Mouse (Mus musculus): ENCODE measurements around the gene Ankrd13c.
"Not testable (repeated sequence)": the region's sequence is repeated elsewhere in the genome, so short reads cannot be mapped to it uniquely, and the experiment has no call there.

Gene Ankrd13c

GRCm38 (mm10) chr3:157946843-157947358, at the start of gene Ankrd13c:
Gene Ankrd13c, plus strand, starts transcription at chr3:157947239.
- peak; percentile 92 for DNase-seq (ENCODE audit: low read depth, low spot score)

- no peak for DNase-seq (ENCODE audit: low read depth, low spot score)
These were observed 49.4 kb upstream of the Ankrd13c start for GRCm38 (mm10) chr3:157897645-157898044.

- DNase-seq (ENCODE audit: low read depth, low spot score) = no peak
These were observed 47.1 kb upstream of the Ankrd13c start for GRCm38 (mm10) chr3:157899986-157900385.

- DNase-seq (ENCODE audit: low read depth, low spot score) = no peak
These were observed 45.3 kb upstream of the Ankrd13c start for GRCm38 (mm10) chr3:157901721-157902120.

- no peak for DNase-seq (ENCODE audit: low read depth, low spot score)
These were observed 38.9 kb upstream of the Ankrd13c start for GRCm38 (mm10) chr3:157908166-157908565.

- no peak for DNase-seq (ENCODE audit: low read depth, low spot score)
These were observed 36.8 kb upstream of the Ankrd13c start for GRCm38 (mm10) chr3:157910262-157910661.

- DNase-seq (ENCODE audit: low read depth, low spot score) = no peak
These were observed 34.9 kb upstream of the Ankrd13c start for GRCm38 (mm10) chr3:157912155-157912554.

- no peak for DNase-seq (ENCODE audit: low read depth, low spot score)
These were observed 30.7 kb upstream of the Ankrd13c start for GRCm38 (mm10) chr3:157916336-157916735.

GRCm38 (mm10) chr3:157921376-157921775, 25.7 kb upstream of the Ankrd13c start:
- no peak for DNase-seq (ENCODE audit: low read depth, low spot score)

- DNase-seq (ENCODE audit: low read depth, low spot score) = no peak
These were observed 23.7 kb upstream of the Ankrd13c start for GRCm38 (mm10) chr3:157923268-157923835.

GRCm38 (mm10) chr3:157924692-157925328, 22.2 kb upstream of the Ankrd13c start, which contains the start of gene Cth:
Gene Cth, minus strand, starts transcription at chr3:157925077.
- peak; percentile 74 for DNase-seq (ENCODE audit: low read depth, low spot score)

GRCm38 (mm10) chr3:157925706-157926510, 21.1 kb upstream of the Ankrd13c start:
- DNase-seq (ENCODE audit: low read depth, low spot score) = no peak

- no peak for DNase-seq (ENCODE audit: low read depth, low spot score)
These were observed 20.3 kb upstream of the Ankrd13c start for GRCm38 (mm10) chr3:157926761-157927160.

- no peak for DNase-seq (ENCODE audit: low read depth, low spot score)
These were observed 18.3 kb upstream of the Ankrd13c start for GRCm38 (mm10) chr3:157928731-157929130.

GRCm38 (mm10) chr3:157929417-157929816, 17.6 kb upstream of the Ankrd13c start:
- no peak for DNase-seq (ENCODE audit: low read depth, low spot score)

GRCm38 (mm10) chr3:157931592-157931991, 15.4 kb upstream of the Ankrd13c start:
- no peak for DNase-seq (ENCODE audit: low read depth, low spot score)

- no peak for DNase-seq (ENCODE audit: low read depth, low spot score)
These were observed 15.0 kb upstream of the Ankrd13c start for GRCm38 (mm10) chr3:157932074-157932473.

- DNase-seq (ENCODE audit: low read depth, low spot score) = not testable (repeated sequence)
These were observed 13.8 kb upstream of the Ankrd13c start for GRCm38 (mm10) chr3:157933223-157933622.

GRCm38 (mm10) chr3:157934301-157934823, 12.7 kb upstream of the Ankrd13c start:
- no peak for DNase-seq (ENCODE audit: low read depth, low spot score)

GRCm38 (mm10) chr3:157938585-157938984, 8.5 kb upstream of the Ankrd13c start:
- DNase-seq (ENCODE audit: low read depth, low spot score) = no peak

- DNase-seq (ENCODE audit: low read depth, low spot score) = no peak
These were observed 593 bp downstream of the Ankrd13c start for GRCm38 (mm10) chr3:157947383-157948280.
